Mouse (Mus musculus) G1E (cell line): ENCODE measurements around the gene Ebf1. TPM values are rescaled to one million over a fixed set of nuclear protein-coding genes. Genes with fewer than 3 reads are reported as not detected.

Experiments
- ATAC-seq: 2 replicates; pipeline ENCODE4 v1.8.0; 2016; ENCODE audit warnings: mild to moderate bottlenecking; ENCODE audit not compliant: insufficient number of reproducible peaks, poor library complexity, low FRiP score, severe bottlenecking; ENCODE audit errors: extremely low read depth
- DNase-seq: peaks from one replicate; pipeline ENCODE4 v3.0.0; 2012; ENCODE audit warnings: low spot score
- H3K27me3 ChIP-seq: 2 replicates; pipeline ENCODE4 v1.6.1; 2012; ENCODE audit warnings: mild to moderate bottlenecking, low read length, inconsistent platforms; ENCODE audit not compliant: insufficient read depth
- H3K36me3 ChIP-seq: replicated peaks from 2 replicates; pipeline ENCODE3; 2012; ENCODE audit warnings: mild to moderate bottlenecking, inconsistent platforms
- H3K4me1 ChIP-seq: 2 replicates; pipeline ENCODE4 v1.6.1; 2012; ENCODE audit warnings: low read depth, low read length, inconsistent platforms, mixed read lengths; ENCODE audit not compliant: insufficient read depth
- H3K4me3 ChIP-seq: 2 replicates; pipeline ENCODE4 v1.5.1; 2012; ENCODE audit warnings: low read depth, mild to moderate bottlenecking, inconsistent platforms, low read length, moderate library complexity, mixed read lengths
- H3K9me3 ChIP-seq: replicated peaks from 2 replicates; pipeline ENCODE4 v1.6.1; 2012; ENCODE audit warnings: inconsistent platforms
- CTCF ChIP-seq: IDR thresholded peaks from 2 replicates; pipeline ENCODE4 v1.5.1; 2012; ENCODE audit warnings: low read depth, low read length, inconsistent platforms, mixed read lengths
- GATA1 ChIP-seq: IDR thresholded peaks from 2 replicates; pipeline ENCODE4 v1.6.1; 2012; ENCODE audit warnings: borderline replicate concordance, low read length, inconsistent platforms, mixed read lengths
- GATA2 ChIP-seq: IDR thresholded peaks from 2 replicates; pipeline ENCODE4 v1.6.1; 2012; ENCODE audit warnings: low read depth, low read length, inconsistent platforms, borderline replicate concordance
- POLR2AphosphoS5 ChIP-seq: IDR thresholded peaks from 2 replicates; pipeline ENCODE4 v1.6.1; 2012; ENCODE audit warnings: low read depth, low read length, inconsistent platforms; ENCODE audit not compliant: insufficient replicate concordance
- TAL1 ChIP-seq: conservative IDR thresholded peaks from 2 replicates; pipeline ENCODE4 v1.6.1; 2012; ENCODE audit warnings: low read depth, low read length, inconsistent platforms, mixed read lengths
- polyA plus RNA-seq: library from polyadenylated mRNA; stranded (reverse); fragments of >175 nt; gene quantifications from 2 replicates; pipeline ENCODE4 v1.2.3, GENCODE M21; 2012
- total RNA-seq, 2 experiments: library from RNA; stranded (forward) in 1 of 2; stranded (reverse) in 1 of 2; fragments of 200-1000 nt in 1 of 2; fragments of >200 nt in 1 of 2; fragmentation: Nextera tagmentation in 1 of 2; gene quantifications; 2 replicates each; pipeline ENCODE4 v1.2.3; 2014 to 2017

Ebf1 gene
- total and polyA plus RNA-seq, 3 experiments = 0.05 TPM; not detected in 2

- no peaks in the 10 kb centered on the region for H3K36me3 ChIP-seq
- no peaks in the 10 kb centered on the region for H3K9me3 ChIP-seq
- no peak for TF ChIP-seq CTCF
- TF ChIP-seq POLR2AphosphoS5 = no peak
- no peak for TF ChIP-seq TAL1
- no peak for TF ChIP-seq GATA2
- no peak for TF ChIP-seq GATA1
- peaks cover 29% of the 10 kb centered on the region for H3K27me3 ChIP-seq
- DNase-seq = no peak
- ATAC-seq = no peak
- H3K4me1 ChIP-seq = peaks cover 3% of the 10 kb centered on the region
- no peak overlapping the region for H3K4me3 ChIP-seq
Observed at GRCm38 (mm10) chr11:44622023-44622731, 5.1 kb downstream of the Ebf1 start.

- Histone ChIP-seq H3K4me3 (no peak overlapping the region), H3K27me3 (peaks cover 19% of the 10 kb centered on the region), H3K9me3 (no peaks in the 10 kb centered on the region), H3K36me3 (no peaks in the 10 kb centered on the region), H3K4me1 (no peaks in the 10 kb centered on the region)
- no peak for DNase-seq
- ATAC-seq = no peak
- TF ChIP-seq POLR2AphosphoS5 = no peak
- no peak for TF ChIP-seq GATA2
- no peak for TF ChIP-seq CTCF
- TF ChIP-seq GATA1 = no peak
- TF ChIP-seq TAL1 = no peak
Observed at GRCm38 (mm10) chr11:44624564-44624963, 7.4 kb downstream of the Ebf1 start.

- ATAC-seq (no peak), DNase-seq (no peak)
- H3K4me1 ChIP-seq = no peaks in the 10 kb centered on the region
- no peaks in the 10 kb centered on the region for H3K36me3 ChIP-seq
- H3K9me3 ChIP-seq = no peaks in the 10 kb centered on the region
- H3K27me3 ChIP-seq = peaks cover 9% of the 10 kb centered on the region
- no peak overlapping the region for H3K4me3 ChIP-seq
- TF ChIP-seq POLR2AphosphoS5 (no peak), GATA2 (no peak), GATA1 (no peak), CTCF (no peak)
Observed at GRCm38 (mm10) chr11:44626065-44626464, 8.9 kb downstream of the Ebf1 start.

GRCm38 (mm10) chr11:44628412-44628811, 11.3 kb downstream of the Ebf1 start:
- H3K4me1 ChIP-seq = no peaks in the 10 kb centered on the region
- no peak for ATAC-seq
- peaks cover 6% of the 10 kb centered on the region for H3K27me3 ChIP-seq
- H3K4me3 ChIP-seq = no peak overlapping the region
- no peak for TF ChIP-seq CTCF
- no peak for TF ChIP-seq POLR2AphosphoS5
- H3K9me3 ChIP-seq = no peaks in the 10 kb centered on the region
- DNase-seq = no peak
- H3K36me3 ChIP-seq = no peaks in the 10 kb centered on the region

- no peak for ATAC-seq
- TF ChIP-seq GATA1 (no peak), GATA2 (no peak), POLR2AphosphoS5 (no peak), TAL1 (no peak), CTCF (no peak)
- peaks cover 6% of the 10 kb centered on the region for H3K27me3 ChIP-seq
- H3K36me3 ChIP-seq = no peaks in the 10 kb centered on the region
- H3K4me3 ChIP-seq = no peak overlapping the region
- DNase-seq = no peak
- H3K9me3 ChIP-seq = no peaks in the 10 kb centered on the region
- H3K4me1 ChIP-seq = no peaks in the 10 kb centered on the region
Observed at GRCm38 (mm10) chr11:44632064-44632968, 15.2 kb downstream of the Ebf1 start.

GRCm38 (mm10) chr11:44633001-44633693, 16.0 kb downstream of the Ebf1 start:
- TF ChIP-seq POLR2AphosphoS5 = no peak
- TF ChIP-seq CTCF = no peak
- TF ChIP-seq GATA2 = no peak
- TF ChIP-seq GATA1 = no peak
- Histone ChIP-seq H3K27me3 (peaks cover 6% of the 10 kb centered on the region), H3K4me1 (no peaks in the 10 kb centered on the region), H3K36me3 (no peaks in the 10 kb centered on the region), H3K4me3 (no peak overlapping the region), H3K9me3 (no peaks in the 10 kb centered on the region)
- DNase-seq = no peak
- no peak for ATAC-seq
